Mouse (Mus musculus): ENCODE data around the gene Sh3bp4. TPM values are rescaled to one million over a fixed set of nuclear protein-coding genes. Genes with fewer than 3 reads are reported as not detected.

Gene Sh3bp4
- polyA plus RNA-seq, 1 experiment from 2014 or later = 2.9 TPM

GRCm38 (mm10) chr1:89122376-89122775 lies 52.2 kb downstream of the Sh3bp4 start:
- no peak for DNase-seq (ENCODE audit: low spot score)

GRCm38 (mm10) chr1:89124076-89124475 lies 53.9 kb downstream of the Sh3bp4 start:
- DNase-seq (ENCODE audit: low spot score) = no peak

DNA sequence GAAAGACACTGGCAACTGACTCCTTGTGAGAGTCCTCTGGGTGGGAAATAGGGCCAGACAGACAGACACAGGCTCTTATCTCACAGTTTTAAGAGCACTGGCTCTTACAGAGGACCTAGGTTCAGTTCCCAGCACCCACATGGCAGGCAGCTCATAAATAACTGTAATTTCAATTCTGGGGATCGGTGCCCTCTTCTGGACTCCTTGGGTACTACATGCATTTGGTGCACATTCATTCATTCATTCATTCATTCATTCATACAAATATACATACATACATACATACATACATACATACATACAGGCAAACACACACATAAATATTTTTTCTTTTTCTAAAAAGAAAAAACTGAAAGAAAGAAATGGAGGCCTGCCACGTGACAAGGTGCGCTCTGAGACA lies 56.9 kb downstream of the Sh3bp4 start:
- DNase-seq (ENCODE audit: low spot score) = no peak

- DNase-seq (ENCODE audit: low spot score) = peak; percentile 23
Measured at GRCm38 (mm10) chr1:89130429-89130828, 60.2 kb downstream of the Sh3bp4 start.

- DNase-seq (ENCODE audit: low spot score) = peak; percentile 38
Measured at GRCm38 (mm10) chr1:89131018-89131540, 60.9 kb downstream of the Sh3bp4 start.

DNA sequence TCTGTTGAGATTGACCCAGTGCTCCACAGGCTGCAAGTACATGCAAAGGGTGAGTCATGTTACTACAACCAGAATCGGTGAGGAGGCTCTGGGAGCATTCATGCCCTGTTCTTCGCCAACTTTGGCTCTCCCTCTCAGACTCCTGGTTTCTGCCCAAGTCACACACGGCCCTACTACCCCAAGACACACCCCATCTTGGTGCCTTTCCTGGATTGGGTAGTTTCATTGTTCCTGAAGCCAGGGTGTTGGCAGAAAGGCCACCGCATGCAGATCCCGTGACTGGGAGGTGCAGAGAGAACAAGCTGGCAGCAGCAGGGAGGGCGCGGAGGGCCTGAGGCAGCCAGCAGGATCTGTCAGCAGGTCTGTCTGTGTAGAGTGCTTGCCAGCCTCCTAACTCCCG lies 61.5 kb downstream of the Sh3bp4 start:
- no peak for DNase-seq (ENCODE audit: low spot score)

DNA sequence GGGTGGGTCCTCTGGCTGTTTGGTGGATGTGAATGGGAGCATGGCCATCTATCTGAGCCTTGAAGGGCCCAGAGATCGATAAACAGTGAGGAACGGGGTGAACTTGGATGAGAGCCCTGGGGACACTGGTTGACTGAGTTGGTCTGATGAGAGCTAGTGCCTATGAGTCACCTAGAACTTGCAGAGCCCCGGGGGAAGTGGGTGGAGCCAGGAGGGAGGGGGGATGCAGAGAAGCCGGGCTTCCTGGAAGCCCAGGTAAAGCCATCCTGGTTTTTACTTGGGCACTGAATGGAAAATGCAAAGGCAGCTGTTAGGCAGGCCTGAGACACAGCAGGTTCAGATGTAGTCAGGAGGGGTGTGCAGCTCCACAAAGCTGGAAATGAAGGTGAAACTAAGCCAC lies 63.1 kb downstream of the Sh3bp4 start:
- no peak for DNase-seq (ENCODE audit: low spot score)

DNA sequence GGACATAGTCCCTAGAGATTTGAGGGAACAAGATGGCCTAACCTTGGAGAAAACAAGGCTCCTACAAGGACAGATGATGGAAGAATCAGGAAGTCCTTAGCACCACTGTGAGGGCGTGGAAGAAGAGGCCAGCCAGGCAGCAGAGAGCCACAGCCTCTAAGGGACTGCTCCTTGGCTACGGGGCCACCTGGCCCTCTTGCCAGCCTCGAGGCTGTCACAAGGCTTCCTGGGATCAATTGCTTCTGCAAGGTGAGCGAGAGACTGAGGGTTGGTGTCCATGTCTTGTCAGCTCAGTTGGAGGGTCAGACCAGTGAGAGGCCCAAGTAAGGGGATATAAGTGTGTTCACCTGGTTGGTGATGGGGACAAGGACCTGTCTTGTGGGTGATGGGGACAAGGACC lies 63.5 kb downstream of the Sh3bp4 start:
- DNase-seq (ENCODE audit: low spot score) = no peak

- DNase-seq (ENCODE audit: low spot score) = no peak
Measured at GRCm38 (mm10) chr1:89136089-89136811, 66.0 kb downstream of the Sh3bp4 start.

DNA sequence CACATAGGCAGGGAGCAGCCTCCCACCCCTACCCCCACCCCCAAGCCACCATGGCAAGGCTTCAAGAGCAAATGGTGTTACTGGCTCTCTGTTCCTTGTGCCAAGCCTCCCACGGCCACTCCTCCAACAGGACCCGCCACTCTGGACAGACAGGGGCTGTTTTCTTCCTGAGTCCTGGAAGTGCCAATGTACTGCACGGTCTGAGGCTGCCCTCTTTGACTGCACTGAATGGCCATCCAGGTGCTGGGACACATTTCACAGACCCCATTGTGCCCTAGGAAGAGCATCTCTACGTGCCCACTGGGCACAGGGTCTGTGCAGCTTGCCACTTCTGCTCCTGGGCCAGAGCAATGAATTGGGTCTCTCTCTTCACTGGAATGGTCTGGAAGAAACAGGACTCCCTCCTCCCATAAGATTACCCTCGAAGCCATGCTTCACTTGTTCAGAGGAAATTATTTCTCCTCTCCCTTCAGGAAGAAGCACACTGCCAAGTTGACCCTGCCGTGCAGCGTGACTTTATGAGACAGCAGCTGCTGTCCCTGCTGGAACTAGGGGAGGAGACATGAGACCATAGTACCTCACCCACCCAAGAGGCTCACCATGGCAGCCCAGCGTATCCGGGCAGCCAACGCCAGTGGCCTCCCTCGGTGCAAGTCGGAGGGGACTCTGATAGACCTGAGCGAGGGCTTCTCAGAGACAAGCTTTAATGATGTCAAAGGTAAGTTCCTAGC lies 67.0 kb downstream of the Sh3bp4 start:
- no peak for DNase-seq (ENCODE audit: low spot score)

GRCm38 (mm10) chr1:89138316-89138715 lies 68.1 kb downstream of the Sh3bp4 start:
- no peak for DNase-seq (ENCODE audit: low spot score)

- no peak for DNase-seq (ENCODE audit: low spot score)
Measured at GRCm38 (mm10) chr1:89140113-89140512, 69.9 kb downstream of the Sh3bp4 start.

GRCm38 (mm10) chr1:89151071-89151470 lies 80.9 kb downstream of the Sh3bp4 start:
- no peak for DNase-seq (ENCODE audit: low spot score)

DNA sequence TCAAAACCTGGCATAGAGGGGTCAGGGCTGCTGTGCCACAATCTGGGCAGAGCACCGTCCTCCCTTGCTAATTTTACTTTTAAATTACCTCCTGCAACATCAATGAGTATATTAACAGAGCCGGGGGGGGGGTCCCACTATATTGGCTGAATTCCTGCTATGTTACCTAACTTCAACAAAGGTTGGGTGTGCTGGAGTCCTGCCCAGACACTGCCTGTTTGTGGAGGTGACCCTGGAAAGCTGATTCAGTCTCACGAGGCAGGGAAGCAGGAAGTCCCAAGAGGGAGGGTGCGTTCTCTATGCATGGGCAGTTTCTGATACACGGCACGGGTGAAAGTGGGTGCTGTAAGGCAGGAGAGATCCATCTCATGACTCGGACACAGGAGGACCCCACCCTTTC lies 82.4 kb downstream of the Sh3bp4 start:
- DNase-seq (ENCODE audit: low spot score) = no peak

- no peak for DNase-seq (ENCODE audit: low spot score)
Measured at GRCm38 (mm10) chr1:89153203-89153602, 83.0 kb downstream of the Sh3bp4 start.

GRCm38 (mm10) chr1:89163483-89163882 lies 93.3 kb downstream of the Sh3bp4 start:
- no peak for DNase-seq (ENCODE audit: low spot score)

GRCm38 (mm10) chr1:89164281-89164680 lies 94.1 kb downstream of the Sh3bp4 start:
- DNase-seq (ENCODE audit: low spot score) = no peak

DNA sequence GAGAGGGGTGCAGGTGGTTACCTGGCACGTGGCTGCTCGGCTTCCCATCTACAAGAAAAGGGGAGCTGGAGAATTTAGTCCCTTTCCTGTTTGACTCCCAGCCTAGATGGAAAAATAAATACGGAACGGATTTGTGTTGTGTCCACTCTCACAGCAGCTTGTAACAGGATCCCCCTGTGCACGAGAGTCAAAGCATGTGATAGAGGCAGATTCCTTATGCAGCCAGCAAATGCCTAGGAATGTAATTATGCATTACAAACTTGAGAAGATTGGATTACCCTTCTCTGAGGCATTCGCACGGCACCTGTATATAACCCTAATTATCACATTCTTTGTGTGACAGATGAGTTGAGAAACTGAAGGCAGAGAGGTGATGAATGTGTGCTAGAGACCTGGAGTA lies 94.5 kb downstream of the Sh3bp4 start:
- no peak for DNase-seq (ENCODE audit: low spot score)

- DNase-seq (ENCODE audit: low spot score) = no peak
Measured at GRCm38 (mm10) chr1:89166814-89167249, 96.6 kb downstream of the Sh3bp4 start.

DNA sequence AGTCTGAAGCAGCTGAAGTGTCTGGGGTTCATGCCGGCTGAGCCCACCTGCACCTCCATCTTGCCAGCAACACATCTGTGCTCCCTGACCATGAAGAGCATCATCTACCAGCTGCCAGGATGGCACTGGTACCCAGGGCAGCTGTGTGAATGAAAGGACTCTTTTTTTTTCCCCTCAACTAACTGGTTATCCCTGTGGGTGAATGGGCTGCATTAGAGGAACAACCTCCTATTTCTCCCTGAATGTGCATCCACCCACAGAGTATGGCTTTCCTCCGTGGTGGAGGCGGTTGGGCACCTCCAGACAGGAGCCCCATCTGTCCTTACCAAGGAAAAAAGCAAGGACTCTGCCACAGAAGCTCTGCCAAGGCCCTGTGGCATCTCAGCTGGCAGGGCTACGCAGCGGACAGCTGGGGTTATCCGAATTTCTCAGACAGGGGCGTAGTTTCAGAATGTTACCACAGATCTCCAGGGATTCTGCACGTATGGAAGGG lies 101.1 kb downstream of the Sh3bp4 start:
- no peak for DNase-seq (ENCODE audit: low spot score)

DNA sequence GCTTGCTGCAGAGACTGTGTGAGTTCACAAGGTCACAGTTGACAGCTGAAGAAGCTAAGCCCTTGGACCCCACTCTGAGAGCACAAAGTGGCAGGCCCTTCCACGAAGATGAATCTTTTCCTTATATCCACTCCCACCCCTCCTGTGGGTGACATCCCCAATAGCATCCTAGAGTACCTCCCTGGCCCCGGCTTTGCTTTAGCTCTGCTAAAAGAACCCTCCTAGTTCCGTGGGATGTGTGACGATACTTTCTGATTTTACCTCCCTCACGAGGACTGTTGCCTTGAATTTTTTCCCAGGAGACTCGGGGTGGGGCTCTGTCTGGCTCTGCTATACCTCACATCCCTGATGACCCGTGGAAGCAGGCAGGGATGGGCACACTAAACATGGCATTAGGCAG lies 104.4 kb downstream of the Sh3bp4 start:
- DNase-seq (ENCODE audit: low spot score) = no peak

DNA sequence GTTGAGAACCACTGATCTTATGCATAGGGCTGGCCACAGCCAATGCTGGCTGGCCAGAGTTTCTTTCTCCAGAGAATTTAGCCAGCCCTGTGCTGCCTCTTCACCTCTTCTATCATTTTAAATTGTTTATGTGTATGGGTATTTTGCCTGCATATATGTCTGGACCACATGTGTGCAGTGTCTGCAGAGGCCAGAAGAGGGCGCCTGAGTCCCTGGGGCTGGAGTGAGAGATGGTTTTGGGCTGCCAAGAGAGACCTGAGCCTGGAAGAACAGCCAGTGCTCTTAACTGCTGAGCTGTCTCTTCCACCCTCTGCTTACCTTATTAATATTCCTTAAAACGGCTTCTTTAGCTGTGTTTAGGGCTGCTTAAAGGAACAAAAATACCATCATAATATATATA lies 105.1 kb downstream of the Sh3bp4 start:
- DNase-seq (ENCODE audit: low spot score) = no peak
